Mouse (Mus musculus) heart, adult 2 months (tissue): Measurements from ENCODE around the gene H2-Ob.

Experiments
- CTCF ChIP-seq: fragments of 200-600 bp; IDR thresholded peaks from 2 replicates; pipeline ENCODE4 v1.8.1; 2022; ENCODE audit warnings: antibody characterized with exemption, mild to moderate bottlenecking, moderate library complexity
- POLR2A ChIP-seq: fragments of 200-500 bp; IDR thresholded peaks from 2 replicates; pipeline ENCODE4 v1.6.1; 2011; ENCODE audit warnings: mild to moderate bottlenecking, low read depth, low read length, control low read depth; ENCODE audit not compliant: insufficient read depth

- TF ChIP-seq CTCF (no peak), POLR2A (no peak)
Observed at GRCm38 (mm10) chr17:34263068-34263467, 24.4 kb downstream of the H2-Ob start.
